Mouse (Mus musculus) bone marrow, adult 2 months (tissue): ENCODE results near the gene Rpl21. TPM values are rescaled to one million over a fixed set of nuclear protein-coding genes. Genes with fewer than 3 reads are reported as not detected.

Experiments
- H3K27ac ChIP-seq: fragments of 200-500 bp; 2 replicates; pipeline ENCODE4 v1.5.1; 2012; ENCODE audit warnings: low read depth, mild to moderate bottlenecking, control low read depth, inconsistent platforms, low read length; ENCODE audit not compliant: control insufficient read depth, poor library complexity, insufficient read depth
- H3K4me1 ChIP-seq: fragments of 200-500 bp; 2 replicates; pipeline ENCODE4 v1.6.1; 2011; ENCODE audit warnings: low read length; ENCODE audit not compliant: control insufficient read depth, insufficient read depth
- H3K4me3 ChIP-seq: fragments of 200-500 bp; replicated peaks from 2 replicates; pipeline ENCODE3; 2011; ENCODE audit warnings: mild to moderate bottlenecking, low read depth, low read length, control low read depth; ENCODE audit not compliant: control insufficient read depth
- CTCF ChIP-seq: fragments of 200-500 bp; IDR thresholded peaks from 2 replicates; pipeline ENCODE4 v1.5.1; 2011; ENCODE audit warnings: low read length, control low read depth; ENCODE audit not compliant: control insufficient read depth, insufficient read depth
- POLR2A ChIP-seq: fragments of 200-500 bp; IDR thresholded peaks from 2 replicates; pipeline ENCODE4 v1.6.1; 2011; ENCODE audit warnings: low read depth, mild to moderate bottlenecking, control low read depth, low read length, borderline replicate concordance; ENCODE audit not compliant: control insufficient read depth
- WGBS: fragments of 180-500 bp; shearing (Covaris S2); methylation state at CpG from one replicate; pipeline ENCODE4 v1.1.7; 2018; 5-methylcytosine and 5-hydroxymethylcytosine counted together
- polyA plus RNA-seq: library from polyadenylated mRNA; stranded (reverse); fragments of >200 nt; gene quantifications from 2 replicates; pipeline ENCODE4 v1.2.4, GENCODE M21; 2011; ENCODE audit warnings: low replicate concordance; ENCODE audit not compliant: missing spikeins, insufficient read depth, insufficient read length

The Rpl21 gene
- polyA plus RNA-seq, 1 experiment = 107 TPM

- 79% methylated on average over 15 of the region's 15 CpGs for WGBS
- H3K4me1 ChIP-seq = no peaks in the 10 kb centered on the region
- TF ChIP-seq CTCF = no peak
- TF ChIP-seq POLR2A = no peak
- H3K27ac ChIP-seq = no peak overlapping the region
- H3K4me3 ChIP-seq = no peak overlapping the region
Measured at GRCm38 (mm10) chr5:146883486-146884272, 51.0 kb downstream of the Rpl21 start.

Other genes starting within 250 kb of the Rpl21 start
- gene Gpr12, start 247.7 kb upstream of the Rpl21 start, polyA plus RNA-seq = 0.66 and 1.0 TPM in 2 replicates
- 11.9 and 15.0 TPM in 2 replicates for gene Usp12, start 37.9 kb upstream of the Rpl21 start, polyA plus RNA-seq
- not detected in 2 replicates for gene Rasl11a, start 12.2 kb downstream of the Rpl21 start, polyA plus RNA-seq
- 11.9 and 19.4 TPM in 2 replicates for gene Gtf3a, start 115.8 kb downstream of the Rpl21 start, polyA plus RNA-seq
- gene Mtif3, start 130.9 kb downstream of the Rpl21 start, polyA plus RNA-seq = 4.3 and 12.3 TPM in 2 replicates
- 3.6 and 3.8 TPM in 2 replicates for gene Lnx2, start 243.7 kb downstream of the Rpl21 start, polyA plus RNA-seq
- gene Polr1d, start 244.2 kb downstream of the Rpl21 start, polyA plus RNA-seq = 67.3 and 100 TPM in 2 replicates